Comparison of ENCODE assay signal across 8 mouse cellular contexts in the genomic region with DNA sequence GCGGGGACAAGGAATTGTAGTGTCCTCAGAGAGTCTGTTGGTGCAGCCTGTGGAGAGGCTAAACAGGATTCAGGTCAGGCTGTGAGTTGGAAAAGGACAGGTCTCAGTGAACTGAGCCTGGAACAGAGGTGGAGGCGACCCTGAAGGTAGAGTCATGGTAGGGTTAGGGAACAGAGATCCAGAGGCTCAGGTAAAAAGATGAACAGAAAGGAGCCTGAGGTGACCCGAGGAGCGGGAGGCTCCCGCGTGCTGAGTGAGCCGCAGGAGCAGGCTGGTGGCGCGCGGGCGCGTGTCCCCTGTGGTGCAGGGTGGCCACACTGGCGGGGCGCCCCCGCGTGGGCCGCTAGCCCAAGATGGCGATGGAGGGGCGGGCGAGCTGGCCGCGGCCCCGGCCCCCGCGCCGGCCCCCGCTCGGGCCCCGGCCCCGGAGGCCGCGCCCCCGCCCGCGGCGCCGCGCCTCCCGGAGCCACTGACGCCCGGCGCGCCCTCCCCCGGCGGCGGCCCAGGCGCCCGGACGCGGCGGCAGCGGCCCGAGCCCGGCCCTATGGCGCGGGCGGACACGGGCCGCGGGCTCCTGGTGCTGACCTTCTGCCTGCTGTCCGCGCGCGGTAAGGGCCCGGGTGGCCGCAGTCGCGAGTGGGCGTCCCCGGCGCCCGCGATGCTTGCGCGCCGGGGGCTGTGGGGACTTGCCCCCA. TPM values are rescaled to one million over a fixed set of nuclear protein-coding genes. Genes with fewer than 3 reads are reported as not detected.
A peak's percentile ranks its signal among the peaks of the same experiment; 100 is the strongest.
DNase-seq lines count a peak whose midpoint lies in the region; ATAC-seq and TF ChIP-seq lines count a peak whose summit lies in the region.

Gene Igdcc4, plus strand, starts transcription at position 496 of the 695 bp plus-strand sequence.

- H3K27me3 ChIP-seq in midbrain, embryonic 15.5 days (replicated peaks) = no peaks in the 10 kb centered on the region

- H3K4me2 ChIP-seq in midbrain, embryonic 15.5 days = peak within 1 kb of the TSS; percentile 97

- peak within 1 kb of the TSS; percentile 63 to 65 for H3K4me3 ChIP-seq in ES-E14 (ENCODE audit: insufficient read depth in 1 of 2, low read depth in 1 of 2, low read length in 2 of 2, poor library complexity in 1 of 2, severe bottlenecking in 1 of 2)
- peak within 1 kb of the TSS; percentile 93 for H3K4me3 ChIP-seq in midbrain, embryonic 15.5 days

- H3K27ac ChIP-seq in ES-E14 (ENCODE audit: insufficient read depth, low read depth, low read length, poor library complexity, severe bottlenecking) = peak within 1 kb of the TSS; percentile 50; the same call in 1 of the 2 replicates
- H3K27ac ChIP-seq in midbrain, embryonic 15.5 days = peak within 1 kb of the TSS; percentile 88

- no peaks in the 10 kb centered on the region for H3K9me3 ChIP-seq in ES-E14 (ENCODE audit: control insufficient read depth, insufficient read depth, low read depth, low read length)
- H3K9me3 ChIP-seq in midbrain, embryonic 15.5 days = no peaks in the 10 kb centered on the region

- in situ Hi-C loops in ES-E14 (cut with MboI; ENCODE audit: low sequenced_read_pairs in 2 of 2, unreplicated experiment in 2 of 2) = no loop called here

- WGBS in midbrain, embryonic 15.5 days = 1% methylated on average over 71 of the region's 76 CpGs

- intact Hi-C loops in heart, postnatal 25 days (cut with DNase I) = no loop called here
- intact Hi-C loops in gastrocnemius, postnatal 36 days (cut with DNase I) = no loop called here

- DNase-seq in heart, adult 8-10 months (ENCODE audit: low spot score) = no peak
- DNase-seq in heart, postnatal 25 days (ENCODE audit: low spot score) = no peak
- no peak for DNase-seq in ES-E14 (ENCODE audit: low read depth, low spot score)
- DNase-seq in cerebellum, postnatal 36 days = peak; percentile 28 to 46
- no peak for DNase-seq in gastrocnemius, postnatal 36 days
- DNase-seq in layer of hippocampus, postnatal 14 days (ENCODE audit: low spot score in 2 of 2) = no peak
- DNase-seq in spleen, adult 18-20 months = no peak

- ATAC-seq in midbrain, embryonic 15.5 days (replicated peaks) = peak; percentile 38

- H3K9ac ChIP-seq in ES-E14 (ENCODE audit: insufficient read depth, low read depth, low read length, poor library complexity, severe bottlenecking) = peak within 1 kb of the TSS; percentile 69
- H3K9ac ChIP-seq in midbrain, embryonic 15.5 days = peak within 1 kb of the TSS; percentile 94

- peaks cover 9 to 17% of the 10 kb centered on the region in 2 experiments; a peak in 3 of 4 replicates for H3K4me1 ChIP-seq in ES-E14 (ENCODE audit: control insufficient read depth in 2 of 2, insufficient read depth in 2 of 2, low read length in 2 of 2, poor library complexity in 1 of 2)
- H3K4me1 ChIP-seq in midbrain, embryonic 15.5 days = peaks cover 23% of the 10 kb centered on the region

- H3K36me3 ChIP-seq in ES-E14 (ENCODE audit: control insufficient read depth, insufficient read depth, low read length, poor library complexity, severe bottlenecking) = no peaks in the 10 kb centered on the region
- no peaks in the 10 kb centered on the region for H3K36me3 ChIP-seq in midbrain, embryonic 15.5 days (replicated peaks)

TF ChIP-seq in ES-E14, 5 proteins besides CTCF, POLR2A, EP300 and RAD21:
- no peak for TF ChIP-seq ZNF384 (IDR thresholded peaks at IDR 0.05; ENCODE audit: low read depth, low read length)
- TF ChIP-seq CHD2 (IDR thresholded peaks at IDR 0.05; ENCODE audit: low read depth, low read length) = no peak
- no peak for TF ChIP-seq MAFK (IDR thresholded peaks at IDR 0.05; ENCODE audit: insufficient read depth, low read depth, low read length)
- TF ChIP-seq ZC3H11A (IDR thresholded peaks at IDR 0.05; ENCODE audit: borderline replicate concordance, low read depth, low read length) = no peak
- TF ChIP-seq HCFC1 (IDR thresholded peaks at IDR 0.05; ENCODE audit: borderline replicate concordance, insufficient read depth, low read length) = no peak

RNA-seq across cellular contexts. Expression of gene Igdcc4, which starts in this region (rescaled TPM):
- 10 to 100 TPM; 13.3 to 17.9 (median 15.7) TPM for total RNA-seq in heart, adult 8-10 months (2022)
- total RNA-seq in heart, postnatal 25 days (2021) = 10 to 100 TPM in 1 of 2 experiments, 1 to 10 TPM in 1; 8.9 to 10.3 TPM
- total RNA-seq in ES-E14 (2012; rRNA removed) = 8.8 and 17.9 TPM in 2 replicates
- total RNA-seq in gastrocnemius, postnatal 36 days (2021) = 10 to 100 TPM; 24.4 to 26.6 TPM
- total RNA-seq in layer of hippocampus, postnatal 14 days (2021) = 10 to 100 TPM; 26.1 to 30.4 TPM
- polyA plus RNA-seq in midbrain, embryonic 15.5 days (2015; fragmentation: Nextera tagmentation; extraction: Ambion mirVana) = 16.8 and 17.3 TPM in 2 replicates

Comparison
In these comparisons a context has a peak if more than half of its experiments do, and no peak if none do; other contexts are left out.
1. DNase-seq: peak in cerebellum, postnatal 36 days (2 of 2); none in heart, adult 8-10 months (single experiment), heart, postnatal 25 days (single experiment), ES-E14 (single experiment), gastrocnemius, postnatal 36 days (0 of 2), layer of hippocampus, postnatal 14 days (0 of 2) and spleen, adult 18-20 months (0 of 2).